Mouse (Mus musculus): ENCODE results near the gene Eef2.

DNA sequence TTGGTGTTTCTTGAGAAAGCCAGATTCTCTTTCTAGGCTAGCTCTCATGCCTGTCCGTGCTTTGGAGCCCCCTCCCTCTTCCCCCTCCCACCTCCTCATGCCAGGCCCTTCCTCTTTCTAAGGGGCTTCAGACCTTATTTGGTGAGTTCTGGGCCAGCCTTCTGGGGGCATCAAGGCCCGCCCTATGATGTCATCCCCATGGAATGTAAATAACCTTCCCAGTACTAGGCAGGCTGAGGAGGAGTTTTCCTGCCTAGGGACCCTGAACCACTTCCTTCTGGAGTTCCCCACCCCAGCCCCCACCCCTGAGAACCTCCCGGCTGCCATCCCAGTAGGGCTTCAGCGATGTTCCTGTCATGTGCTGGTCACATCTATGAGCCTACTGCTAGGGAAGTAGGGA lies 8.3 kb downstream of the Eef2 start:
- no peak for TF ChIP-seq CTCF (IDR thresholded peaks at IDR 0.05)
- peak; percentile 78 for TF ChIP-seq EP300 (IDR thresholded peaks at IDR 0.05)
